9 mouse cellular contexts compared by ENCODE assay signal in genomic region chr19:40267380-40267779, GRCm38 (mm10). TPM values are rescaled to one million over a fixed set of nuclear protein-coding genes. Genes with fewer than 3 reads are reported as not detected.
DNase-seq lines count a peak whose midpoint lies in the region; ATAC-seq and TF ChIP-seq lines count a peak whose summit lies in the region.
"Had no signal": no experiment of that assay in that cellular context is flagged by ENCODE, and none has a peak within 500 bp of the region (broad histone marks: within the 10 kb centered on the region; RNA-seq: fewer than 3 reads in every experiment).

No protein-coding gene starts in this region.

- peaks cover 4% of the 10 kb centered on the region; the same call in 1 of the 2 replicates for H3K4me1 ChIP-seq in lung, postnatal 0 days (ENCODE audit: insufficient read depth, low read depth, low read length)
- 0 out of 2 replicates have a peak, but pooled peaks cover 2% of the 10 kb centered on the region for H3K4me1 ChIP-seq in stomach, embryonic 15.5 days

- DNase-seq in heart, adult 11 months: peak; percentile 95
- DNase-seq in heart, adult 8-10 months (ENCODE audit: low spot score): no peak
- DNase-seq in lung, postnatal 0 days (ENCODE audit: low spot score): peak; percentile 89
- DNase-seq in layer of hippocampus, adult 9-10 months (ENCODE audit: low spot score): no peak
- DNase-seq in frontal cortex, adult 2 months (ENCODE audit: extremely low spot score in 1 of 2, low spot score in 1 of 2): no peak
- no peak for DNase-seq in left cerebral cortex, adult 9 months (ENCODE audit: low spot score in 2 of 2)

- ATAC-seq in hematopoietic stem cell, adult 5-6 weeks (replicated peaks in 1 of 2; ENCODE audit: insufficient read depth in 1 of 2, low FRiP score in 2 of 2, low TSS enrichment in 1 of 2, low read depth in 1 of 2, poor library complexity in 2 of 2, severe bottlenecking in 2 of 2): peak; percentile 78 to 84
- peak; percentile 81 for ATAC-seq in lung, postnatal 0 days
- no peak for ATAC-seq in stomach, embryonic 15.5 days (ENCODE audit: insufficient read depth, low FRiP score, low read depth)

- H3K9ac ChIP-seq in lung, postnatal 0 days (replicated peaks; ENCODE audit: low read depth): no peak overlapping the region
- no peak overlapping the region for H3K9ac ChIP-seq in stomach, embryonic 15.5 days

- no peak overlapping the region for H3K4me3 ChIP-seq in lung, postnatal 0 days (ENCODE audit: low read depth, low read length)
- H3K4me3 ChIP-seq in stomach, embryonic 15.5 days (replicated peaks): no peak overlapping the region
- H3K4me3 ChIP-seq: embryonic facial prominence, embryonic 10.5 days had no signal

- TF ChIP-seq CTCF in lung, postnatal 0 days (IDR thresholded peaks at IDR 0.05): no peak

- 72% methylated on average over 1 of the region's 1 CpGs for WGBS in lung, postnatal 0 days
- 74% methylated on average over 1 of the region's 1 CpGs for WGBS in stomach, embryonic 15.5 days

- H3K4me2 ChIP-seq in lung, postnatal 0 days (replicated peaks; ENCODE audit: low read depth, low read length): no peak overlapping the region
- no peak overlapping the region for H3K4me2 ChIP-seq in stomach, embryonic 15.5 days

- no peaks in the 10 kb centered on the region for H3K27me3 ChIP-seq in lung, postnatal 0 days (replicated peaks; ENCODE audit: insufficient read depth, low read length)
- H3K27me3 ChIP-seq in stomach, embryonic 15.5 days (replicated peaks): no peaks in the 10 kb centered on the region

- no peaks in the 10 kb centered on the region for H3K9me3 ChIP-seq in lung, postnatal 0 days (ENCODE audit: low read length)
- no peaks in the 10 kb centered on the region for H3K9me3 ChIP-seq in stomach, embryonic 15.5 days
- H3K9me3 ChIP-seq: embryonic facial prominence, embryonic 10.5 days had no signal

- H3K27ac ChIP-seq in lung, postnatal 0 days (ENCODE audit: low read length): no peak overlapping the region; the same call in 1 of the 2 replicates
- H3K27ac ChIP-seq in stomach, embryonic 15.5 days: peak overlapping the region; percentile 68; the same call in 1 of the 2 replicates
- H3K27ac ChIP-seq: embryonic facial prominence, embryonic 10.5 days had no signal

- H3K36me3 ChIP-seq in lung, postnatal 0 days (ENCODE audit: insufficient read depth, low read length): no peaks in the 10 kb centered on the region
- H3K36me3 ChIP-seq in stomach, embryonic 15.5 days: no peaks in the 10 kb centered on the region
- H3K36me3 ChIP-seq: embryonic facial prominence, embryonic 10.5 days had no signal

- peak; percentile 95 for TF ChIP-seq EP300 in lung, postnatal 0 days (IDR thresholded peaks at IDR 0.05)

RNA-seq across cellular contexts. Expression of gene Pdlim1, which starts 4.3 kb away (rescaled TPM):
- 100 to 1,000 TPM; 114 to 157 (median 136) TPM for total RNA-seq in heart, adult 8-10 months (2022)
- 43.7 and 59.8 TPM in 2 replicates for total RNA-seq in hematopoietic stem cell, adult 5-6 weeks (2017)
- polyA plus RNA-seq in lung, postnatal 0 days (2015; fragmentation: Nextera tagmentation; extraction: Ambion mirVana): 139 and 147 TPM in 2 replicates
- 192 and 198 TPM in 2 replicates for polyA plus RNA-seq in stomach, embryonic 15.5 days (2015; fragmentation: Nextera tagmentation; extraction: Ambion mirVana)
- polyA plus RNA-seq in frontal cortex, adult 2 months (2012; rRNA removed): 11.1 and 11.3 TPM in 2 replicates

Comparison
In these comparisons a context has a peak if more than half of its experiments do, and no peak if none do; other contexts are left out.
1. DNase-seq: peak in heart, adult 11 months (single experiment) and lung, postnatal 0 days (single experiment); none in heart, adult 8-10 months (single experiment), layer of hippocampus, adult 9-10 months (single experiment), frontal cortex, adult 2 months (0 of 2) and left cerebral cortex, adult 9 months (0 of 2).
2. RNA of gene Pdlim1, which starts 4.3 kb away (polyA plus RNA-seq): 192 to 198 TPM in stomach, embryonic 15.5 days and 139 to 147 TPM in lung, postnatal 0 days; 11.1 to 11.3 TPM in frontal cortex, adult 2 months; every median in the first group is over 10 times any median in the second.